Mouse (Mus musculus) skeletal muscle tissue, adult 2 months (tissue): ENCODE results near the gene Psapl1.
"Not testable (repeated sequence)": the region's sequence is repeated elsewhere in the genome, so short reads cannot be mapped to it uniquely, and the experiment has no call there.

ENCODE experiments used
- DNase-seq: peaks from one replicate; pipeline ENCODE4 v3.0.0-alpha.2; 2012; ENCODE audit warnings: low read depth, low spot score

The Psapl1 gene

GRCm38 (mm10) chr5:36203421-36203820 lies 400 bp upstream of the Psapl1 start:
- peak; percentile 21 for DNase-seq

GRCm38 (mm10) chr5:36205397-36205796 lies 1.6 kb downstream of the Psapl1 start:
- no peak for DNase-seq

GRCm38 (mm10) chr5:36208803-36209202 lies 5.0 kb downstream of the Psapl1 start:
- DNase-seq: no peak

- no peak for DNase-seq
Measured at GRCm38 (mm10) chr5:36213310-36213709, 9.5 kb downstream of the Psapl1 start.

- no peak for DNase-seq
Measured at GRCm38 (mm10) chr5:36220105-36220504, 16.3 kb downstream of the Psapl1 start.

- no peak for DNase-seq
Measured at GRCm38 (mm10) chr5:36220626-36221025, 16.8 kb downstream of the Psapl1 start.

GRCm38 (mm10) chr5:36223787-36224186 lies 20.0 kb downstream of the Psapl1 start:
- DNase-seq: no peak

GRCm38 (mm10) chr5:36225855-36226254 lies 22.0 kb downstream of the Psapl1 start:
- no peak for DNase-seq

- DNase-seq: peak; percentile 12
Measured at GRCm38 (mm10) chr5:36226296-36226695, 22.5 kb downstream of the Psapl1 start.

GRCm38 (mm10) chr5:36228405-36229370 lies 24.9 kb downstream of the Psapl1 start:
- DNase-seq: no peak

GRCm38 (mm10) chr5:36230301-36230780 lies 26.5 kb downstream of the Psapl1 start:
- DNase-seq: no peak

- DNase-seq: not testable (repeated sequence)
Measured at GRCm38 (mm10) chr5:36237526-36237925, 33.7 kb downstream of the Psapl1 start.

GRCm38 (mm10) chr5:36248022-36248421 lies 44.2 kb downstream of the Psapl1 start:
- DNase-seq: no peak

- no peak for DNase-seq
Measured at GRCm38 (mm10) chr5:36252746-36253504, 49.1 kb downstream of the Psapl1 start.

- DNase-seq: no peak
Measured at GRCm38 (mm10) chr5:36254642-36255516, 51.1 kb downstream of the Psapl1 start.
